Mouse (Mus musculus): ENCODE results near the gene Mterf1a. TPM values are rescaled to one million over a fixed set of nuclear protein-coding genes. Genes with fewer than 3 reads are reported as not detected.
A peak's percentile ranks its signal among the peaks of the same experiment; 100 is the strongest.

Gene Mterf1a
- polyA plus RNA-seq, 1 experiment from 2014 or later, result 9.3 TPM

GRCm38 (mm10) chr5:3873485-3873884 lies 20.2 kb downstream of the Mterf1a start:
- Histone ChIP-seq H3K4me1 (ENCODE audit: control insufficient read depth, insufficient read depth, low read length) (no peaks in the 10 kb centered on the region), H3K27ac (ENCODE audit: low read depth, low read length) (no peak overlapping the region), H3K9ac (ENCODE audit: low read depth, low read length) (no peak overlapping the region), H3K9me3 (ENCODE audit: control insufficient read depth, low read length) (no peaks in the 10 kb centered on the region), H3K36me3 (ENCODE audit: control insufficient read depth, insufficient read depth, low read length) (no peaks in the 10 kb centered on the region), H3K4me3 (ENCODE audit: low read length) (no peak overlapping the region), H3K27me3 (ENCODE audit: control insufficient read depth, insufficient read depth, low read length) (no peaks in the 10 kb centered on the region), H3K4me2 (replicated peaks; ENCODE audit: low read depth, low read length) (no peak overlapping the region)
- ATAC-seq (ENCODE audit: low FRiP score, low TSS enrichment), result no peak
- 90% methylated on average over 3 of the region's 3 CpGs for WGBS

DNA sequence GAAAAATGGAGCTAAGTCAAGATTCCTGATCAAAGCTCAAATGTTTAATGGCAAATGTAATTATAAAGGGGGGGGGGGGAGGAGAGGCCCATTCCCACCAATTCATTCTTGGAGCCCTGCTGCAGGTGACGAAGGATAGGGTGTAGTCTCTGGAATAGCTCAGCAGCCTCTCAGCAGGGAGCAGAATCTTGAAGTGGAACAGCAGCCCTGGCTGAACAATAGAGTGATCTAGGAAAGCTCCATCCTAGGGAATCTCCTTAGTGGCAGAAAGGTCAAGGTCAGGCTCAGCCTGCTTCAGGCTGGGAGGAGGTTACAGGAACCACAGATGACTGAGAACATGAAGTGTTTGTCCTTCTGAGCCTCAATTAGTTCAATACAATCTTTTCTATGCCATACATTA lies 21.4 kb downstream of the Mterf1a start:
- H3K9me3 ChIP-seq (ENCODE audit: control insufficient read depth, low read length), result no peaks in the 10 kb centered on the region
- WGBS, result 85% methylated on average over 1 of the region's 1 CpGs
- H3K4me1 ChIP-seq (ENCODE audit: control insufficient read depth, insufficient read depth, low read length), result no peaks in the 10 kb centered on the region
- H3K36me3 ChIP-seq (ENCODE audit: control insufficient read depth, insufficient read depth, low read length), result no peaks in the 10 kb centered on the region
- no peaks in the 10 kb centered on the region for H3K27me3 ChIP-seq (ENCODE audit: control insufficient read depth, insufficient read depth, low read length)
- ATAC-seq (ENCODE audit: low FRiP score, low TSS enrichment), result no peak
- no peak overlapping the region for H3K4me3 ChIP-seq (ENCODE audit: low read length)
- H3K9ac ChIP-seq (ENCODE audit: low read depth, low read length), result no peak overlapping the region
- H3K4me2 ChIP-seq (replicated peaks; ENCODE audit: low read depth, low read length), result no peak overlapping the region
- no peak overlapping the region for H3K27ac ChIP-seq (ENCODE audit: low read depth, low read length)

- no peak for ATAC-seq (ENCODE audit: low FRiP score, low TSS enrichment)
- Histone ChIP-seq H3K27me3 (ENCODE audit: control insufficient read depth, insufficient read depth, low read length) (no peaks in the 10 kb centered on the region), H3K27ac (ENCODE audit: low read depth, low read length) (no peak overlapping the region), H3K36me3 (ENCODE audit: control insufficient read depth, insufficient read depth, low read length) (no peaks in the 10 kb centered on the region), H3K9me3 (ENCODE audit: control insufficient read depth, low read length) (no peaks in the 10 kb centered on the region), H3K4me1 (ENCODE audit: control insufficient read depth, insufficient read depth, low read length) (no peaks in the 10 kb centered on the region), H3K9ac (ENCODE audit: low read depth, low read length) (no peak overlapping the region), H3K4me3 (ENCODE audit: low read length) (no peak overlapping the region), H3K4me2 (replicated peaks; ENCODE audit: low read depth, low read length) (no peak overlapping the region)
- 69% methylated on average over 4 of the region's 4 CpGs for WGBS
Measured at GRCm38 (mm10) chr5:3870161-3870560, 23.6 kb downstream of the Mterf1a start.

- no peaks in the 10 kb centered on the region for H3K9me3 ChIP-seq (ENCODE audit: control insufficient read depth, low read length)
- H3K4me3 ChIP-seq (ENCODE audit: low read length), result peak within 1 kb of the TSS; percentile 28
- peak within 1 kb of the TSS; percentile 42 for H3K4me2 ChIP-seq (replicated peaks; ENCODE audit: low read depth, low read length)
- 0 out of 2 replicates have a peak, but pooled peaks have one; percentile 68 for ATAC-seq (ENCODE audit: low FRiP score, low TSS enrichment)
- WGBS, result 6% methylated on average over 24 of the region's 24 CpGs
- H3K27ac ChIP-seq (ENCODE audit: low read depth, low read length), result no peak within 1 kb of the TSS
- H3K9ac ChIP-seq (ENCODE audit: low read depth, low read length), result peak within 1 kb of the TSS; percentile 36; the same call in 1 of the 2 replicates
- H3K4me1 ChIP-seq (ENCODE audit: control insufficient read depth, insufficient read depth, low read length), result no peaks in the 10 kb centered on the region
- no peaks in the 10 kb centered on the region for H3K27me3 ChIP-seq (ENCODE audit: control insufficient read depth, insufficient read depth, low read length)
- peaks cover 7% of the 10 kb centered on the region; the same call in 1 of the 2 replicates for H3K36me3 ChIP-seq (ENCODE audit: control insufficient read depth, insufficient read depth, low read length)
Measured at GRCm38 (mm10) chr5:3845026-3845425, 48.7 kb downstream of the Mterf1a start, which contains the start of gene Lrrd1. Lrrd1 (plus strand) TSS chr5:3845173.

Other genes starting within 250 kb of the Mterf1a start
- gene Tmbim7, start 242.8 kb downstream of the Mterf1a start, polyA plus RNA-seq (2014; fragmentation: Nextera tagmentation; extraction: Ambion mirVana), result not detected in 2 replicates
- 81.2 and 82.7 TPM in 2 replicates for gene Gatad1, start 236.7 kb downstream of the Mterf1a start, polyA plus RNA-seq (2014; fragmentation: Nextera tagmentation; extraction: Ambion mirVana)
- gene Ankib1, start 91.0 kb downstream of the Mterf1a start, polyA plus RNA-seq (2014; fragmentation: Nextera tagmentation; extraction: Ambion mirVana), result 8.8 and 15.6 TPM in 2 replicates
- gene Krit1, start 90.7 kb downstream of the Mterf1a start, polyA plus RNA-seq (2014; fragmentation: Nextera tagmentation; extraction: Ambion mirVana), result 39.6 and 50.3 TPM in 2 replicates
- 0.11 TPM in 1 of 2 replicates, not detected in the other for gene Lrrd1, start 48.8 kb downstream of the Mterf1a start, polyA plus RNA-seq (2014; fragmentation: Nextera tagmentation; extraction: Ambion mirVana)
- gene Akap9, start 34.1 kb upstream of the Mterf1a start, polyA plus RNA-seq (2014; fragmentation: Nextera tagmentation; extraction: Ambion mirVana), result 106 and 119 TPM in 2 replicates
- 42.4 and 82.3 TPM in 2 replicates for gene Cyp51, start 210.8 kb upstream of the Mterf1a start, polyA plus RNA-seq (2014; fragmentation: Nextera tagmentation; extraction: Ambion mirVana)

Measured in kidney, embryonic 14.5 days (tissue).